Mouse (Mus musculus) thymus, postnatal 36 days (tissue): ENCODE data around the gene Hcn1.
"Not testable (repeated sequence)": the region's sequence is repeated elsewhere in the genome, so short reads cannot be mapped to it uniquely, and the experiment has no call there.

ENCODE experiments used
- DNase-seq, 2 experiments: peaks; one replicate each; pipeline ENCODE4 v3.0.0; 2022; ENCODE audit warnings: mixed read lengths in 2 of 2

Hcn1 gene

DNA sequence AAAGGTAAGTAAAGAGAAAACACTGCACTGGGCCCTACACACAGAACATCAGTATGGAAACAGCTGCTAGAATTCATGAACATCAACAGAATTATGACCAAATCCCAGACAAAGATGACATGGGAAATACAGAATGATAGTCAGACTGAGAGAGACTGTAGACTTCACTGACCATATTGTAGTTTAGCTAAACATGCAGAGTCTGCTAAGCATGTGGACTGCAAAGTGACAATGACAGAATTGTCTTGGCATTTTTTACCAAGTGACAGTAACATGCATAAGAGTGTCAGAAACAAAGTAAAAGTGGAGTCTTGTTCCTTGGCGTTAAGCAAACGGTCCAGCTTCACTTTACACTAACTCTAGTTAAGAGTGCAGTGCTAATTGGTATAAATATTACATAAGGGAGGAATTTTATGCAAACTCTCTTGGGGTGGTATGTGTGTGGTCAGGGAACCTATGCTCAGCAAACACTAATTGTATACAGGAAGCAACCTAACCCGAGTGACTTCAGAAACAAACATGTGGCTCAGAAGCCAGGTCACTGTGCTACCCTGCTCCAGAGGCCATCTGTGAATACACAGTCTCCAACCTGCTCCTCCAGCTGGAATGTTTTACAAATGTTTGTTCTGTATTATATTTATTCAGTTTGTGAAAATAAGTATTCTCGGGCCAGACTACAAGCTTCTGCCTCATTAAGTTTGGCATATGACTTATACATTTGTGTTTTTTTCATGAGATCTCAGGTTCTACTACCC lies 278.5 kb downstream of the Hcn1 start:
- no peak for DNase-seq

- no peak for DNase-seq
Observed at GRCm38 (mm10) chr13:117892076-117892475, 290.0 kb downstream of the Hcn1 start.

DNA sequence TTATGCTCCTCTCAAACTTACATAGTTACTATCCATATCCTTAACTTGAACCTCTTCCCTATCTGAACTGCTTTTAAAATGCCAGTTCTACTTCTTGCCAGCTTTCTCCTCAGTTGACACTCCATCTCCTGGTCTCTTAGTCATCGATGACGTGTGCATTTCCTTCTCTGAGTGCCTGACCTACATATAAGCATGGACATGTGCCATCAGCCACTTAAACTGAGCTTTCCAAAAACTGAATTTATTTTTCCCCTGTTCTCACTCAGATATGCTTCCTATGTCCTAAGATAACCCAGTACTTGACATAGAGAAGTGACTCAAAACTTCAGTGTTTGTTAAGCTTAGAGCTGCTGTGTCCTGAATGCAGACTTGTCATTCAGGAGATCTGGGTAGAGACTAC lies 295.9 kb downstream of the Hcn1 start:
- DNase-seq: no peak

DNA sequence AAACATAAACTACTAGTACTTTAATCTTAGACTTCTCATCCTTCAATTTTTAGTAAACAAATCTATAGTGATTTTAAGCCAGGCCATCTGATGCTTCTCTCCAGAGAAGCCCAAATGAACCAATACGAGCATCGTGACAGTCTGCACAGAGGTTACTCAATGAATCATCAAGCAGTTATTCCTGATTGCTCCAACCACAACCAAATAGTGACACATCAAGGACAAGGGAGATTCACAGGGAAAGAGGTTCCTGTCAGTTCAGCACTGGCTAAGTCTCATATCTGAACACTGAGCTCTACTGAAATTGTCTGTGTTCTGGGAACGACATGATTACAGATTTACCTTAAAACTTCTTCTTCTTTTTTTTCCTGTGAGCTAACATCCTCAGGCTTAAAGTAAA lies 305.7 kb downstream of the Hcn1 start:
- no peak for DNase-seq

GRCm38 (mm10) chr13:117929734-117930133 lies 327.6 kb downstream of the Hcn1 start:
- no peak for DNase-seq

- DNase-seq: no peak
Observed at GRCm38 (mm10) chr13:117931746-117932145, 329.6 kb downstream of the Hcn1 start.

DNA sequence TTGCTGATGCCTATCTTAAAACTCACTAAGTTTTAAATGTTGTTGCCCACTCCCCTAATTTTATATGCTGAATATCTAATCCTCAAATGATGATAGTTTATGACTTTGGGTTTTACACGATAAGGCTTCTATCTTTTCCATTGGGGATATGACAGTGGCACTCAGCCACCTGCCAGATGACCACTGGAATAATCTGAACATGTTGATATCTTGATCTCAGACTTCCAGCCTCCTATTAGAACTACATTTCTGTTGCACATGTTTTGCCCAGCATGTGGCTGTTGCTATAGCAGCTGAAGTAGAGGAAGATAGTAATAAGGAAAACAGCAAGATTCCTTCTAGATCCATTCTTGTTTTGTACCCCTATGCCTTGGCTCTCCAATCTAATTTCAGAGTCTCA lies 336.6 kb downstream of the Hcn1 start:
- no peak for DNase-seq

DNA sequence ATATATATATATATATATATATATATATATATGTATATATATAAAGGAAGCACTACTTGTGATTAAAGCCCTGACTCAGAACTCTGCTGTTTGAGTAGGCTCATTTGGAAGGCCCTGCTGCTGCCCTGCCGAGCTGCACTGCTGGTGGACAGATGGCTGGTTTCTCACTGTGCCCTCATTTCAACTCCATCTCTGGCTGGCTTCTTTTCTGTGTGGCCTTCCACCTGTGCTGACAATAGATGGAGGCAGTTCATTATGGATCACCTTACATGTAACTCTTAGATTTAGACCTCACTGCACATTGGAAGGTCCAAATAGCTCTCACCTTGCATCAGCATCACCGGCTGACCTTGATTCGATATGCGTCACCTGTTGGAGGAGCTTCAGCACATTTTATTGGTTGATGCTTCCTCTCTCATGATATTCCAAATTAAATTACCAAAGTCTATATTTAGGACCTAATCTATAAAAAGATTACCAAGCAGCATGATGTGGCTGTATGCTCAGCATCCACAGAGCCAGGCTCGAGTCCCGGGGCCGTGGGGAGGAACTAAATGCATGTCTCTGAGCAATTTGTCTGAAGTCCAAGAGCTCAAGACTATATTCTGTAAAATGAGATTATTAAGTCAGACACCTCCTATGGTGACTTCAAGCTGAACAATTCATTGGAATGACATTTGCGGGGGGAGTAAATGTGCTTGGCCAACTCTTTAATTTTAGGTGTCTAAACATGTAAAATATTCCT lies 338.6 kb downstream of the Hcn1 start:
- no peak for DNase-seq

GRCm38 (mm10) chr13:117946843-117947242 lies 344.7 kb downstream of the Hcn1 start:
- DNase-seq: no peak

- DNase-seq: no peak
Observed at GRCm38 (mm10) chr13:117947704-117948376, 345.7 kb downstream of the Hcn1 start.

GRCm38 (mm10) chr13:117958496-117959421 lies 356.6 kb downstream of the Hcn1 start:
- DNase-seq: peak in 1 of 2 experiments; percentile 3

DNA sequence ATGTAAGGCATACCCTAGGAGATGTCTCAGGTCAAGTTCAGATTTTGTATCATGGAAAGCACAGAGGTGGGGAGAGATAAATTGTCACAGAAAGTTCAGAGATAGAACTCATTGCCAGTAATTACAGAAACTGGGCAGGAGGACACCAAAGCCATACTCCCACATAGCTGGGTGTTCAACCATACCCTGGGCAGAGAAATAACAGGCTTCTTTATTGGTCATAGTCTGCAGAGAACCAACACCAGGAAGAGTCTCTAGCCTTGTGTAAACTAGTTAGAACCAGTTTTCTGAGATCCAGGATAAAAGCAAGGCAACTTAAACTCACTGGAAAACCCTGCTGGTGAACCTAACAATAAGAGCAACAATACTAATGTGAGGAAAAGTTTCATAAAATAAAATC lies 362.5 kb downstream of the Hcn1 start:
- DNase-seq: no peak

DNA sequence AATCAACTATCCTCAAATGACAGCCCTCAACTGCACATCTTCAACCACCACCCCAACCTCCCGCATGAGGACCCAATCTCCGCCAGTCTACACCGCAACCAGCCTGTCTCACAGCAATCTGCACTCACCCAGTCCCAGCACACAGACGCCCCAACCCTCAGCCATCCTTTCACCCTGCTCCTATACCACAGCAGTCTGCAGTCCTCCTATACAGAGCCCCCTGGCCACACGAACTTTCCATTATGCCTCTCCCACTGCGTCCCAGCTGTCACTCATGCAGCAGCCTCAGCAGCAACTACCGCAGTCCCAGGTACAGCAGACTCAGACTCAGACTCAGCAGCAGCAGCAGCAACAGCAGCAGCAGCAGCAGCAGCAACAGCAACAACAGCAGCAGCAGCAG lies 373.3 kb downstream of the Hcn1 start:
- no peak for DNase-seq

DNA sequence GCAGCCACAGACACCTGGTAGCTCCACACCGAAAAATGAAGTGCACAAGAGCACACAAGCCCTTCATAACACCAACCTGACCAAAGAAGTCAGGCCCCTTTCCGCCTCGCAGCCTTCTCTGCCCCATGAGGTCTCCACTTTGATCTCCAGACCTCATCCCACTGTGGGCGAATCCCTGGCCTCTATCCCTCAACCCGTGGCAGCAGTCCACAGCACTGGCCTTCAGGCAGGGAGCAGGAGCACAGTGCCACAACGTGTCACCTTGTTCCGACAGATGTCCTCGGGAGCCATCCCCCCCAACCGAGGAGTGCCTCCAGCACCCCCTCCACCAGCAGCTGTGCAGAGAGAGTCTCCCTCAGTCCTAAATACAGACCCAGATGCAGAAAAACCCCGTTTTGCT lies 373.7 kb downstream of the Hcn1 start:
- no peak for DNase-seq

- no peak for DNase-seq
Observed at GRCm38 (mm10) chr13:117984339-117984738, 382.2 kb downstream of the Hcn1 start.

DNA sequence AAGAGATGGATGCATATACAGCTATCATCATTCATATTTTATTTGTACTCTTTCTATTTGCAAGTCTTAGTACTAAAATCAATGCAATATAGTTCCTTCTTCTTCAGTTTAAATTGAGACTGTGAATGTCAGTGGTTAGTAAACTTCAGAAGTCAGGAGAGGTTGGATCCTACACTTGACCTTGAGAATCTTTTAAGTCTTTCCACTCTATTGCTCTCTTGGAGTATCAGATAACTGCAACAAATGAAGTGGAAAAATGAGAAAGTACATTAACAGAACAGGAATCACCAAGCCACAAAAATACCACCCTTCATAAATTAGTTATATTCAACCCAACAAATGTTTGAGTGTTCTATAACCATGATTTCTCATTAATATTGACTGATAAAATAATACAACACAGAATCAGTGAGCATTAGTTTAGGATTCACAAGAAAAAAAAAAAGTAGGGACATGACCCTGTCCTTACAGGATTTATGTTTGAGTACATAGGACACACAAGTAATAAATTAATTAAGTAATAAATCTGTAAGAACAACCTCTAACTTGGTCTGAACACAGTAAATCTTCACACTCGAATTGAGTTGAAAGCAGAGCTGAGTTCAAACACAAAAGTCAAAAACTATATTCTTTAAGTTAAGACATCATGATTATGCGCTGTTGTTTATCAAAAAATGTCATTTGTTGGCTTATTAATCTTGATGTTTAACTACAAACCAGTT lies 397.8 kb downstream of the Hcn1 start:
- DNase-seq: no peak

DNA sequence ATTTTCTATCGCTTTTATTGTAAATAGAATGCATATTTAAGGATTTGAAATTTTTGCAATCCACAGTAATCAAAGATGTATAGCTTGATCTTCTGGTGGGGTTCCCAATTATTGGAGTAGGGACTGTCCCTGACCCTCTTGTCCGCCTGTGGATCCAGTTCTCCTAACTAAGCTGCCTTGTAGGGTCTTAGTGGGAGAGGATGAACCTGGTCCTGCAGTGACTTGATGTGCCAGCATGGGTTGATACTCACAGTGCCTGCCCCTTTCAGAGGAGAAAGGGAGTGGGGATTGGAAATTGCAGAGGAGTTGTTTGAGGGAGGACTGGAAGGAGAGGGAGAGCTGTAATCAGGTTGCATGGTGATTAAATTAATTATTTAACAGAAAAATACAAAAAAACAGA lies 398.4 kb downstream of the Hcn1 start:
- no peak for DNase-seq

GRCm38 (mm10) chr13:118021176-118021575 lies 419.1 kb downstream of the Hcn1 start:
- no peak for DNase-seq

GRCm38 (mm10) chr13:118022891-118023290 lies 420.8 kb downstream of the Hcn1 start:
- DNase-seq: not testable (repeated sequence)

DNA sequence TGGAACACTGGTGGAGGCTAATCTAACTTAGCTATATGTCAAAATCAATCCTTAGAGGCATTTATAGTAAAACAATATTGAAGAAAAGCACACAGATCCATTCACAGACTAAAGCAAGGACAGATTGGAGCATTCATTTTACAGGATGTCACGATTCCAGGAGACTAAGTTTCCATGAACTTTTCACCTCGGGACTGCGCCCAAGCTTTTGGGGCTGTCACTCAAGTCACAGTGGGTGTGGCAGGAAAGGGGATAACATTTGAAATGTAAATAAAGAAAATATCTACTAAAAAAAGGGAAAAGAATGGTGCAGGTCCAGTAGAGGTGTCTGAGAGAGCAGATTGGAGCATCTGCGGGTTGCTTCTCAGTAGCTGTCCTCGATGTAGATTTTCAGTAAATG lies 421.3 kb downstream of the Hcn1 start:
- DNase-seq: no peak

- no peak for DNase-seq
Observed at GRCm38 (mm10) chr13:118026510-118026909, 424.4 kb downstream of the Hcn1 start.

GRCm38 (mm10) chr13:118027868-118028267 lies 425.7 kb downstream of the Hcn1 start:
- no peak for DNase-seq
